Mouse (Mus musculus) thymus, postnatal 36 days (tissue): Measurements from ENCODE around the gene Trappc12.
A peak's percentile ranks its signal among the peaks of the same experiment; 100 is the strongest.

Experiments used
- DNase-seq, 2 experiments: peaks; one replicate each; pipeline ENCODE4 v3.0.0; 2022; ENCODE audit warnings: mixed read lengths in 2 of 2

The Trappc12 gene

GRCm38 (mm10) chr12:28732631-28733030 is 17.6 kb downstream of the Trappc12 start:
- DNase-seq = no peak

DNA sequence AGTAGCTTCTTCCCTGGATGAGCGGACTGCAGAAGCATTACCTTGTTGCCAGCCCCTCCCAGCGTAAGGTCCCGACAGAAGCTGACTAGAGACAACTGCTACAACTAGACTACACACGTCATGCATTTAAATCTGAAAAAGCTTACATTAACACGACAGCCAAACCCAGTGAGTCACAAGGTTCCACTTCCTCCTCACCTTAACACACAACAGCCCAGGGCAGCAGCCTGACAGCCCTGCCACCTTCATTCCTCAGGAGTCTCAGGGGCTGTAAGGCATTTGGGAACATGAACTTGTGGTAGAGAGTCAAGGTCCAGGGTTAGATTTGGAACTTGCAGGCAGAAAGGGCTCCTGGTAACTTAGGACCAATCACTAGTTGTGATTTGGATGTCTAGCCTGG is 23.2 kb downstream of the Trappc12 start:
- DNase-seq = no peak

DNA sequence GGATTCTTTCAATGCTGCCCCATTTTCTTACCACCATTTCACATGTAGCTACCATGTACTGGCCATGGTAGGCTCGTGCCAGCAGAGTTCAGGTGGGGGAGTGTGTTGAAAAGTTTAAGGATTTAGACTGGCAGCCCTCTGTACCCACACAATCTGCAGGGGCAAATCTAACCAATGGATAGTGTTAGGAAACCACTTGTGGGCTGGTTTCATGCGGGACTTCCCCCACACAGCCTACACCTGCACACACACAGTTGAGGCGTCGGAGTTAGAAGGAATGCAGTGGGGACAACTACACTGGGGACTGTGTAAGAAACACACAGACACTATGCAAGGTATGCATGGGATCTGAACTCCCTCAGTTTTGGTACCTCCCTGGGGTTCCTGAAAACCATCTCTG is 24.1 kb downstream of the Trappc12 start:
- DNase-seq = no peak

- DNase-seq = no peak
These were observed 25.9 kb downstream of the Trappc12 start for GRCm38 (mm10) chr12:28724366-28724765.

- DNase-seq = no peak
These were observed 32.2 kb downstream of the Trappc12 start for GRCm38 (mm10) chr12:28718106-28718505.

GRCm38 (mm10) chr12:28717066-28717465 is 33.2 kb downstream of the Trappc12 start:
- DNase-seq = no peak

- DNase-seq = no peak
These were observed 35.2 kb downstream of the Trappc12 start for GRCm38 (mm10) chr12:28714822-28715632.

- DNase-seq = no peak
These were observed 39.6 kb downstream of the Trappc12 start for GRCm38 (mm10) chr12:28710566-28711185.

- no peak for DNase-seq
These were observed 42.1 kb downstream of the Trappc12 start for GRCm38 (mm10) chr12:28708154-28708553.

- no peak for DNase-seq
These were observed 45.1 kb downstream of the Trappc12 start for GRCm38 (mm10) chr12:28705204-28705603.

DNA sequence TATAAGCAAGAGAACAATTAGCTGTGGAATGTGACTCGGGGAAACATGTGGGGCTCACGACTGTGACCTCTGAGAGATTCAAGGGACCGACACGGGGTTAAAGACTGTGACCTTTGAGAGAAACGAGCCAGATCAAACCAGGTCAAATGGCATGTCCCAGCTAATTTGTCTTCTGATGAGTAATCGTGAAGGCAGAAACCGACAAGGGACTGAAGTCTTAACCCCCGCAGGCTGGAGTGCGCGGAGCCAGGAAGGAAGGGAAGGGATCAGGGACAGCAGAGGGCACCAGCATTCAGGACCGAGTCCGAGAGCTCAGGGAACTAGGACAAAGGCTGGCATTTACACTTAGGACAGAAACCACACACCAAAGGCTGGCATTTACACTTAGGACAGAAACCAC is 45.9 kb downstream of the Trappc12 start:
- DNase-seq = no peak

DNA sequence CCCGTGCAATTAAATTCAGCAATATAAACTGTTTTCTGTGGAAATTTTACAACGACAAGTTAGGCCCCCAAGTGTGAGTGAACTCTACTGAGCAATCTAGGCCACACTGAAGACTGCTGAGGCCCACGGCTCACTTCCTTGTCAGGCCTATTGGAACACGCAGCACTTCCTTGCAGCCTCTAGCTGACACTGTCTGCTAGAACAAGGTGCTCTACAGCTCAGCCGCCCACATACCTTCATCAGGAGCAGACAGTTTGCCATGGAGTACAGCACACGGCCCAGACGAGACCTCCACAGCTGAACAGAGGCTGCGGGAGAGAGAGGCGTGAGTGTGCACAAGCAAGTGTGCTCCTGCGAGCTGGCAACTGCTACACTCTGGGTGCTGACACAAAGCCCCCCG is 49.0 kb downstream of the Trappc12 start:
- DNase-seq = no peak

GRCm38 (mm10) chr12:28700561-28701025 is 49.7 kb downstream of the Trappc12 start:
- DNase-seq = peak in 1 of 2 experiments; percentile 14

- DNase-seq = peak; percentile 8 to 22
These were observed 50.2 kb downstream of the Trappc12 start for GRCm38 (mm10) chr12:28700101-28700511.

DNA sequence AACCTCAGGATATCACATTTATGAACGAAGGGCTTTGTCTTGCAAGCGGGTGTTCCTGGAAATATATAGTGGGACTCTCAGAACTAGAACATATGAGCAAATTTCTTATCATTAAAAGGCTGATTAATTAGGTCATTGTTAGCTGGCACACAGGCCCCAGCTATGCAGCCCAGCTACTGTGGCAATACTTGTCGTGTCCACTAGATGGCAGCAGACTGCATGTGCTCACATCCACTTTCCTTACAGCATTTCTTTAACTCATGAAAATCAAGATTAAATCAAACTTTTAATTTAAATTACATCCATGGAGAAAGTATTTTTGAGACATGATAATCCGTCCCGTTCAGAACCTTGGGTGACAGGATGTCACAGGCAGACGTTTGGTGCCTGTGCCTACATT is 50.6 kb downstream of the Trappc12 start:
- DNase-seq = peak; percentile 43 to 57

- DNase-seq = no peak
These were observed 51.2 kb downstream of the Trappc12 start for GRCm38 (mm10) chr12:28699086-28699485.

DNA sequence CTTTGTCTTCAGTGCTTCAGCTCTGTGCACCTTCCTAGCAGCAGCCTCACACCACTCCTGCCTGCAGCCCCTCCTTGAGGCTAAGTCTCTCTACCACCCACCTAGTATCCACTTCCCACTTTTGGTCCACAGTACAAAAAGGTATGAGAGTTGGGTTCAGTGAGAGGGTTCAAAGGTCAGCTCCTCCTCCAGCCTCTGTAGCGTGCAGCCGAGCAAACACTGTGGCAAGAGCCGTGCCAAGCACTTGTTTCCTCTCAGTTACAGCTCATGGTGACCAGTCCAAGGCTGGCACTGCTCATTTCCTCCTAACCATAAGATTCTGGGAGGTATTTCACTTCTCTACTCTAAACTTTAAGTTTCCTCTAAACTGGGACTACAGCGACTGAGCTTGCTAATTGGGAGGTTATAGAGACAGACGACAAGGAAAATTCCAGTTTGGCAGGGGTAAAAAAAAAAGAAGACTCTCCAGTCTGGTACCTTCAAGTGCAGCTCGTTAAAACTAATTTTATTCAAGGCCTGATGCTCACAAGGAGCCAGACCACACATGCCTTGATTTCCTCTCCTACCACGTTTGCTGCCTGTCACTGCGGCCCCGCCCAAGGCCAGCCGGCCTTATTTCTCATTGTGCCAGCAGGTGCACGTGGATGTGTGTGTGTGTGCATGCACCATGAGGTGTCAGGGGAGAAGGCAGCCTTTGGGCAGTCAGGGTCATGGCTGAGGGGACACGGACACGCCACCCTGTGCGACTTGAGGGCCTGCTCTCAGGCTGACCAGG is 52.3 kb downstream of the Trappc12 start:
- no peak for DNase-seq

DNA sequence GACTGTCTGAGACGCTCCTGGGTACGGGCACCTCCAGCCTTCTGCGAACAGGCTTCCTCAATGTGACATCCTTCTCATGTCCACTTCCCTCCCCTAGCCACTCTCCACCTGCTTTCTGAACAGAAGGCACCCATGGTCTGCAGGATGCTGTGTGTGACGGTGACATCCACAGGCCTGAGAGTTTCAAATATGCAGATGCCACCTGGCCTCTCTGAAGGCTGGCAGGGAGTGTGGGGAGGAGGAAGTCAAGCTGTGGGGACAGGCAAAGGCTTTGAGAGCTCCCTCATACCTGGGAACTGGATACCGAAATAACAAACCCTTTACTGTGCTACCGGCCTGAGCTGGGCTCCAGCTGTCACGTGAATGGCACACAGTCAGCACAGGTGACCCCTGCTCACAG is 55.5 kb downstream of the Trappc12 start:
- DNase-seq = no peak

DNA sequence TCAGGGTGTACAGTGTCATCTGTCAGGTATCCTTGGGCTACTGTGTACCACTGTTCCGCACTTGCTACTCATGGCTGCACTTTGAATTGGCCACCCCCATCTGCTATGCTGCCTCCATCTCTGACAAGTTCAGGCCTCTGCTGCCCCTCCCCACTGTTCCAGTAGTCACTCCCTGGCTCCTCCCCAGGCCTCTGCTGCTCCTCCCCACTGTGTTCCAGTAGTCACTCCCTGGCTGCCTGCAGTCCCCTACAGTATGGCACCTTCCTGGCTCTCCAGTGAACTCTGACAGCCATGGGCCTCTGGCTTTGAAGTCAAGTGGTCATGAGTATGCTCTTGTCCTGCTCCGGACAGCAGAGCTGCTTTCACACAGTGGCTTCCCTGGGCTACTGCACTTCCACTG is 56.0 kb downstream of the Trappc12 start:
- no peak for DNase-seq

GRCm38 (mm10) chr12:28693738-28694137 is 56.5 kb downstream of the Trappc12 start:
- no peak for DNase-seq

GRCm38 (mm10) chr12:28690730-28691129 is 59.5 kb downstream of the Trappc12 start:
- no peak for DNase-seq

- DNase-seq = no peak
These were observed 61.3 kb downstream of the Trappc12 start for GRCm38 (mm10) chr12:28688996-28689395.

DNA sequence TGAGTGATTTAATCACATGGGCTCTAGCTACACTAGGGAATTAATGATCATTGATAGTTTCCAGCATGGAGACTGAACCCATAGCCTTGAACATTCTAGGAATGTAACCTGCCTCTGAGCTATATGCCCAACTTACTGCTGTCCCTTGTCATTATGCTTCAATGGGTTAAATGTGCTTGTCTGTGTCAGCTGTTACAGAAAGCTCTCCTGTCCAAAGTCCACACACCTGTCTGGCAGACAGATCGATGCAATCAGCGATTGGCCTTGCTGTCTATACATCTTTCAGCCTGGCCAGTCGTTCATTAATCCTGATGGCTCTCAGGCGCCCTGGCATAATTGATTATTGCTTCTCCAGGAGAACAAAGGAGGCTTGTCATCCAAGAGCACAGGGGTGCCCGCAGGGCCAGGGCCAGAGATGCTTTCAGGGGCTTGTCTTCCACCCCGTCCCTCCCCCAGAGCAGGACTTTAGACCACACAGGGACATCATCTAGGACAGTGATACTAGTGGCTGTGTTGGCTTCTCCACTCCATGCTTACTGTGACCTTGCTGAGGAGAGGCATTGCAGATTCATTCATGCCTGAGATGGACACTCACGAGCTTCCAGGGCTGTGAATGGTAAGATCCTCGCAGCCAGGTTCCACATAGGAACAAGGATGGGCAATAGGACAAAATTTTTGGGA is 63.9 kb downstream of the Trappc12 start:
- no peak for DNase-seq
